Mouse (Mus musculus): ENCODE results near the gene Tmem243.

Tmem243 gene

DNA sequence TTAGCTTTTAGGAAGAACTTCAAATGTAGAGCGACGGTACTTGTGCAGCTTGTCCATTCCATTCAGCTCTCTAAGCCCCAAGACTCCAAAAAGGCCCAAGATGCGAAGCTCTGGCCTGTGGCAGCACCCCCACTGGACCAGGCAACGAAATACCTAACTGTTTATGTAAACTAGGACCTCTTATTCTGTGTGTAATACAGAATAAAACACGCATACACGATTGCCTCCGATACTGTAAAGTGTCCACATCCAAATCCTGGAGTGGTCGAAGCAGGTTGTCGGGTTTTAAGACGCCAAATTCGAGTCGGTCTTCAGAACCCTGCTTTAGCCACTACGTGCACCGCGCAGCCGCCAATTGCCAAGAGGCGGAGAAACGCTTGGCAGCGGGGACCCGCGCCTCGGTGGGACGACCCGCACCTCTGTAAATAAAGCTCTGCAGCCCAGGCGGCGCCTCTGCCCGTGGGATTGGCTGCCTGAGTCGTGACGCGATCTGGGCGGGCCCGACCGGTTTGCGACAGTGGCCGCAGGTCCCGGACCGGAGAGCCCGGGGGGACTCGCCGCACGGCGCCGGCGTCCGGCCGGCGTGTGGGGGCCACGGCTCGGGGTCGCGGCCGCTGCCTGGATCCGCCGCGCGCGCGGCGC, at the start of gene Tmem243:
Gene Tmem243 (plus strand): TSS at position 462 of the 642 bp plus-strand sequence.
- peak; percentile 96 to 98 for DNase-seq (ENCODE audit: inconsistent age in 2 of 2, low spot score in 1 of 2)

DNA sequence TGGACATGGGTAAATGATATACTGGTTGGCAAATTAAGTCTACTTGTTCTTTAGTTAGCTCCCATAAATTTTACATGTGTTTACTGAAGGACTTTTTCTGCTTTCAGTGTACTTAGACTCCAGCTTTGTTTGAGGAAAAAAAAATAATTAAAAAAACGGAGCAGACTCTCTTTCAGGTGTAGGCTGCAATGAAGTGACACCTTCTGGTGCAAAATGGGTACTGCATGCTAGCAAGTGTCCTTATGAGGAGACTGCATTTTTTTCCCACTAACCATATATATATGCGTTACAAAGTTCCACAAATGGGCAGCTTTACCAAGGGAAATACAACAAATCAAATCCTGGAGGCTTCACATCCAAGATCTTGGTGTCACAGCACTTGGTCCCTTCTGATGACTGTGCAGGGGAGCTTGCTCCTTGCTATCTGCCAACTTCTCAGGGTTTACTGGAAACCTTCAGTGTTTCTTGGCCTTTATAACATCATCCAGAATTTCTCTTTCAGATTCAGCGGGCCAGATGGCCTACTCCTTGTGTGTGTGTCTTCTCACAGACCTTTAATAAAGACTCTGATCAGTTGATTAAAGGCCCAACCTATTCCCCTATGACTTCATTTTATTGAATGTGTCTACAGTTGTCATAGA, 44.3 kb upstream of the Tmem243 start:
- peak; percentile 40 to 87 for DNase-seq (ENCODE audit: inconsistent age in 2 of 2, low spot score in 1 of 2)

DNA sequence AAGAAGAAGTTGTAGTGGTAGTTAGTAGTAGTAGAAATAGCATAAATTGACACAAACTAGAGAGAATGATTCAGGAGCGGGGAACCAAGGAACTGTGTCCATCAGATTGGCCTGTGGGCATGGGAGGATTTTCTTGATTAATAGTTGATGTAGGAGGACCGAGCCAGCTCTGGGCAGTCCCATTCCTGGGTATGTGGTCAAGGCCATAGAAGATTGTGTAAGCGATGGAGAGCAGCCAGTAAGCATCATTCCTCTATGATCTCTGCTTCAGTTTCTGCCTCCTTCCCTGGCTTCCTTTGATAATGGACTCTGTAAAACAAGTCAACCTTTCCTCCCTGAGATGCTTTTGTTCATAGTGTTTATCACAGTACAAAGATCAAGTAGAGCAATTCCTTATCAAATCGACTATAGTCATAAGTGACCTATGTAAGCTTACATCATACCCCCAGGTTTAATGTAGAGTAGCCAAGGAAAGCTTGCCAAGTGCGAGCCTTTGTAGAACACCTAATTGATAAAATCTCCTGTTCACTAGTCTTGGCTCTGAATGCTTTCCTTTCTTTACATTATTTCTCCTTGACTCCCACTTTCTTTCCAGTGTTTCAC, 43.1 kb upstream of the Tmem243 start:
- peak; percentile 77 to 92 for DNase-seq (ENCODE audit: inconsistent age in 2 of 2, low spot score in 1 of 2)

DNA sequence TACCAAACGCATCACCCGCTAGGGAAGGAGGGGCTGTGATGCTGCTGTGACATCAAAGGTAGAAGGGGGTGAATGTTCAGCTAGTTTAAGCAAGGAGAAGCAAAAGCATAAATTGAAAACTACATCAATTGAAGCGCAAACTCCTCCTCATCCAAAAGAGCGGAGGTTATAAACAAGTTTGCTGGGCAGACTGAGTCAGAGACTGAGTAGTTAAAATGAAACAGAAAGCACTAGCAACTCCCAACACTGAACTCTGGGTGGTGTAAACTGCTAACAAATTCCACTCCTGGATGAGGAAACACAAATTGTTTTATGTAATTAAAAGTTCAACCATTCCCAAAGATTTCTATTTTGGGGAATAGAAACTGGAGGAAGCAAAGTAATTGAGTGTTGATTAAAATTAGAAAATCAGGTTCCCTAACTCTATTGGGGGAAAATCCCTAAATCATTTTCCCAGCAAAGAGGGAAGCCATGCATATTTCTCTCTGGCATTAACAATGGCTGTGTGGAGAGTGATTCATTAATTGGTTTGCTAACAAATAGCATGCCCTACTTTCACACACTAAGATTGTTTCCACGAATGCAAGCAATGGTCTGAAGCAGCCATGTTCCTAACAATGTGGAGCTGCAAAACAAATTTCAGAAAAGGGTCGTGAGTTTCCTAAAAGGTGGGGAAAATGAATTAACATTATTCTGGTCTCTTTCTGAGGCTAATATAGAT, 41.0 kb upstream of the Tmem243 start:
- peak in 1 of 2 experiments; percentile 38 for DNase-seq (ENCODE audit: inconsistent age in 2 of 2, low spot score in 1 of 2)

DNA sequence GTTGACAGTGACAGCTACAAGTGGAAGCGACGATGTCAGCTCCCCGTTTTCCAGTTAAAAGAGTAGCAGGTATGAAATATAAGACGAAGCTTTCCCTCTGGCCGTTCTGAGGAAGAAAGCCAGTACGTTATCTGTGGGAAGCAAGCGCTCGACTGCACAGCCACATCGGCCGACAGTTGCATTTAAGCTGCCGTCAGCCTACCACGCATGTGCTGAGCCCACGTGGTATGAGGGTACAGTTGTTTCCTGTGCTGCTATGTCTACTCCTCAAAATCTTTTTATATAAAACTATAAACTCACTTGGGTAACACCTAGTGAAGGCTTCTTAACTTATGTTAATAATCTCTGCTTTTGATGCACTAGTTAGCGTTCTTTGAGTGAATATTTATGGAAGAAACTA, 40.2 kb upstream of the Tmem243 start:
- no peak for DNase-seq (ENCODE audit: inconsistent age in 2 of 2, low spot score in 1 of 2)

DNA sequence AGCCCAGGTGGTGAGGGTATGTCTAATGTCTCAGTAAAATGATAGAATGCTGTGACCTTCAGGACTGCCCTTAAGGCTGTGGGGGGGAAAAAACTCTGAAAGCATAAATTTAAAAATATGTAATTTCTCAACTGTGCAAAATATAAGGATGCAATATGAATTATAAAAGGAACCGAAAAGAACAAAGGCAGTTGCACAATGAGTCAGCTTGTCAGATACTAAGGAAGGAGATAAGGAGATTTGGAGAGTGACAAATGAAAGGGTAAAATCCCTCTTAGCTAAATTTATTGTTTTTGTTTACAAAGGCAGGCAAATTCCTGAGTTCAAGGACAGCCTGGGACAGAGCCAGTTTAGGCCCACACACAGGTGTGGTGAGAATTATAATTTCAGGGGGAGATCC, 36.3 kb upstream of the Tmem243 start:
- no peak for DNase-seq (ENCODE audit: inconsistent age in 2 of 2, low spot score in 1 of 2)

DNA sequence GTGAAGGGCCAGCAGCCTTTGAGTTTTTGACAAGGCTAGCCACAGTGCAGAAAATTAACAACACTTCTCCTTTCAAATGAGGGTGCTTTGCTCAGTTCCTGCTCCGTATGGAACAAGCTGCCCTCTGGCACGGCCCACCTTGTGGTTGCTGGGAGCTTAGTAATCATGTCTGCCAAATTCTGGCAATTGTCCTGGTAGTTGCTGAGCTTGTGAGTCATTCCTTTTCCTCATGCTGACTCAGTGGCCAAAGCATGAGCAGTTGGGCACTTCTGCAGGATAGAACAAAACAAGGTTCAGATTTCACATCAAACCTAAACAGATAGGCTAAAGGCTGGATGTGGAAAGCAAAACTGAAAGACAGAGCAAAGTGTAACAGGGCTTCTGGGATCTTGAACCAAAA, 31.6 kb upstream of the Tmem243 start:
- DNase-seq (ENCODE audit: inconsistent age in 2 of 2, low spot score in 1 of 2), result peak; percentile 86 to 91

DNA sequence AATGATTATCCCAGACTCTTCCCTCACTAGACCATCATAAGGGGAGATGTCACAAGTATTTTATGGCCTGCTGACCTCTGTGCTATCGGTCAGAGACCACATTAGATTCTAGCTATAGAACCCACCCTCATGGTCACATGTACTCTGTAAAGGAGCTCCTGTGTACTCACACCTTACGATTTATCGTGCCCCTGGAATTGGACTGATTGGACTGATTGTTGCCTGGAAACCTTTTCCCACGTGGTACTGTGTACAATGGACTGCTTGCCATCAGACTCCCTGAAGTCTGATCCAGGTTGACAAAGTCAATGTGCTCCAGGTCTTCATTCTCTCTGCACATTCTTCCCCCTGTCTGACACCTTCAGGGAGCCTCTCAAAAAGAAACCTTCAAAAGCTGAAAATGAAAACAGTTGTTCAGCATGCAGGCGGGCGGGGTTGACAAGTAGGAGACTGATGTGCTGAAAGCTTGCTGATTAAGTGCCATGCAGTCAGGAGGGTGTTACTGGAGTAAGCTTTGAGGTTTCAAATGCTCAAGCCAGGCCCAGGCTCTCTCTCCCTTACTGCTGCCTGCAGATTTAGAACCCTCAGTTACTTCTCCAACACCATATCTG, 30.8 kb upstream of the Tmem243 start:
- no peak for DNase-seq (ENCODE audit: inconsistent age in 2 of 2, low spot score in 1 of 2)

DNA sequence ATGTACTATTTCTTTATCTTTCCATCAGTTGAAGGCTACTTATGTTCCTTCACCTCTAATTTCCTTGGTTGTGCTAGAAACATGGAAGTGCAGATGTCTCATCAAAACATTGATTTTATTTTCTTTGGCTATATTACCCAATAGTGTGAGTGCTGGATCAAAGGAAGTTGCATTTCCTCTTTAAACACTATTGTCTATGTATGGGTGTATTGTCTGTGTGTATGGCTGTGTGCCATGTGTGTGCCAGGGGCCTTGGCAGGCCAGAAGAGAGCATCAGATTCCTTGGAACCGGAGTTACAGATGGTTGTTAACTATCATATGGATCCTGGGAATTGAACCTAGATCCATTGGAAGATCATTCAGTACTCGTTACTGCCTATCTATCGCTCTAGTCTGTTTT, 29.1 kb upstream of the Tmem243 start:
- DNase-seq (ENCODE audit: inconsistent age in 2 of 2, low spot score in 1 of 2), result no peak

DNA sequence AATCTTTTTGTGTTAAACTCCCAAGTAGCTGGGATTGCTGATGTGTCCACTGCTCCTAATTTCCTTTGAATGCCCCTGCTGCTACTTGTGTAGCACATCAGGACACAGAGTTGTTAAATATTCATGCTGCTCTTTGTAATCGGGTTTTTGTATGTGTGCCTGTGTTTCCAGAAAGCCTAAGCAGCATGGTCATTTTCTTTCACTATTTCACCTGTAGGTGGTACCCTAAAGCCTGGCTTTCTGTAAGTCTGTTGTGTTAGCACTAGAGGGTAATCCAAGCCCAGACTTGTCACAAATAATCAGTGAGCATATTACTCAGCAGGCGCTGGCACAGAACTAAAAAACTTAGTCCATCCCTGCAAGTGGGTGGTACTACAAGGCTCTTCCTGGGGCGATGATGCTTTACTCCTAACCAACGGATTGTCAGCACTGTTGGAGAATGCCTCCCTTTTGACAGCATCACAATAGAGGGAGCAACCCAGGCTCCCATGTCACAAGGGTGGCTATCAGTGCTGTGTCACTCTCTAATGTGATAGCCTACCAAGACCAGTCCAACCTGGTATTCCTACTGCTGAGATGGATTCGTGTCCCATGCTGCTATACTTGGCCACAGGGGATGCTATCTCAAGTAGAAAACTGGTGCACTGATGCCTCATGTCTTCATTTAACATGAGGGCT, 27.2 kb upstream of the Tmem243 start:
- DNase-seq (ENCODE audit: inconsistent age in 2 of 2, low spot score in 1 of 2), result peak; percentile 41 to 79

DNA sequence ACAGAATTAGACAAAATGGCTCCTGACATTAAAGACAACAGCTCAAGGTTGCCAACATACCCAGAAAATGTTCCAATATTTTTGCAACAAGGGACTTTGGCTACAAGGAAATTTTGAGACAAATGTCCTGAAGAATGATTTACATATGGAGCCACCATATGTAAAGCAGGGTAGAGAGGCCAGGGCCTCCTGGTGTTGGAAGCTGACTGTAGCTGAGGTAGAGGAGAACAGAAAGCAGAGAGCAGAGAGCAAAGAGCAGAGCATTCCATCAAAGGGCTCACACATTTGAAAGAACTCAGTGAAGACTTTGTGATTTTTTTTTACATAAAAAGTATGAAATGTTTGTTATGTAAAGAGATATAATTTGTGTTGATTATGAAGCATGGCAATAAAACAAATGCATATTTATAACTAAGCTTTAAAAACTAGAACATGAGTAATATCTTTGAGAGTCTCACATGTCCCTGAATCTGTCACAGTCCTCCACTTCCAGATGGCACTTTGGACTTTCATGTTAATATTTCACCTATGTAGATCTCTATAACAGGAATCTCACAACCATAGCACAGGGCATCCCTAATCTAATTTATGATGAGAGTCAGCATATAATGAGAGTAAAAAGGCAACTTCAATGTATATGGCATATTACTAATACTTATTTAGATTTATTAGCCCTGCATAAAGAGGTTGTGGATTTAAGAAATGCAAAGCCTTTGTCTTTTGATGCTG, 20.5 kb upstream of the Tmem243 start:
- no peak for DNase-seq (ENCODE audit: inconsistent age in 2 of 2, low spot score in 1 of 2)

DNA sequence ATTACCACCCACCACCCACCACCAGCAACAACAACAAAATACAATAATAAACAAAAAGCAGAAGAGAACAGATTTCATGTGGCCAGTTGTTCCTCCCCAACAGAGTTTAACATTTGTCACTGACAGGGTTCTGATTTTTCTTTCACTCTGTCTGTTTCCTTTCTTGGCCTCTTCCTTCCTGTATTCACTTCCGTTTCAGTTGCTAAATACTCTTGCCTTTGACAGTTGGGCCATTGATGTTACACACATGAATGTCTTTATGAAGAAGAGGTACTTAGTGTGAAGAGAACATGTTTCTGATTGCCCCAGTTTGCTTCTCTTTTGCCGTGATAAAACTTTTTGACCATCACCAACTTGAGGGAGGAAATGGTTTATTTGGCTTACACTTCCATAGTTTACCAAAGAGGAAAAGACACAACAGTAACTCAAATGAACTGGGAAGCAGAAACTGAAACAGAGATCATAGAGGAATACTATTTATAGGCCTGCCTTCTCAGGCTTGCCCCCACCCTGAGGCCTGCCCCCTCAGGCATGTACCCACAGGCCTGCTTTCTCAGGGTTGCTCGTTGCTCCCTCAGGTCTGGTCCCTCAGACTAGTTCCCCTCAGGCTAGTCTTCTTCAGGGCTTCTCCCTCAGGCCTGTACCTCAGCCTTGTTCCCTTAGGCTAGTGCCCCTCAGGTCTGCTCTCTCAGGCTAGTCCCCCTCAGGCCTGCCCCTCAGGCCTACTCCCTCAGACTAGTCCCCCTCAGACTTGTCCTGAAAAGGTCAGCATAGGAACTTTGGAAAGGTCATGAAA, 13.3 kb upstream of the Tmem243 start:
- no peak for DNase-seq (ENCODE audit: inconsistent age in 2 of 2, low spot score in 1 of 2)

DNA sequence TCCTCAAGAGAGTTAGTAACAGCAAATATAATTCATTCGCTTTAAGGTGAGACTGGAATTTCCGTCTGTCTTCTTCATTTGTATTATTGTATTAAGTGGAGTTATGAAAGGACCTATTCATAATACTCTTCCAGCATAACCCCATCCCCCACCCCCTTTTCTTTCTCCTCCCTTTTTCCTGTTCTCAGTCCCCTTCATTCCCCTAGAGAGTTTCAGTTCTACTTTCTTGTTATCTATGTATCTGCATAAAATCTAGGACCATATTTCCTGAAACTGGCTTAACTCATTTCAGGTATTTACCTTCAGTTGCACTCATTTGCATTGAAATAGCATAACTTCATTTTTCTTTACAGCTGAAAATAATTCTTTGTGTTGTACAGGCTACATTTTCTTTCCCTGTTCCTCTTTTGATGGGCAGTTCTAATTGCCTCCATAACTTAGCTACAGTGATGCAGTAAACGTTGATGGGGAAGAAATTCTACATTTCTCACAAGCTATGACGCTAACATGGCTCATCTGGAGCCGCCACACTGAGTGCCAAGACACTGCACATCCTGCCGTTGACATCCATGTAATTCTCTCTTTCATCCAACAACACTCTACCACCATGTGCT, 9.9 kb upstream of the Tmem243 start:
- no peak for DNase-seq (ENCODE audit: inconsistent age in 2 of 2, low spot score in 1 of 2)

DNA sequence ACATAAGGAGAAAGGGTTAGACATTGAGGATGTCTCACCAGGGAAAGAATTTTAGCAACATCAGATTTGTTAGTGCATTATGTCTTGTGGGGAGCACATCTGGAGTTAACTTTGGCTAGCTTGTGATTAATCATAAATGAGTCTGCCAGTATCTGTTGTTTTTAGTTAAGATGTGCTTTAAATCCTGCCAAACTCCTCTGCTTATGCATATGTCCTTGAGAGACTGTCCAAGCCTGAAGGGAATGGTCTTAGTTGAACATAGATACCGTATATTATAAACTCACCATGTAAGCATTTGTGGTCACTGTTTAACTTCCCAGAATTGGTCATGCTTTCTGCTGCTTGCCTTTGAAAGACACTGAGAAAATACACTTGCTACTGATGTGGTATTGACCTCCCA, 7.8 kb upstream of the Tmem243 start:
- DNase-seq (ENCODE audit: inconsistent age in 2 of 2, low spot score in 1 of 2), result no peak

DNA sequence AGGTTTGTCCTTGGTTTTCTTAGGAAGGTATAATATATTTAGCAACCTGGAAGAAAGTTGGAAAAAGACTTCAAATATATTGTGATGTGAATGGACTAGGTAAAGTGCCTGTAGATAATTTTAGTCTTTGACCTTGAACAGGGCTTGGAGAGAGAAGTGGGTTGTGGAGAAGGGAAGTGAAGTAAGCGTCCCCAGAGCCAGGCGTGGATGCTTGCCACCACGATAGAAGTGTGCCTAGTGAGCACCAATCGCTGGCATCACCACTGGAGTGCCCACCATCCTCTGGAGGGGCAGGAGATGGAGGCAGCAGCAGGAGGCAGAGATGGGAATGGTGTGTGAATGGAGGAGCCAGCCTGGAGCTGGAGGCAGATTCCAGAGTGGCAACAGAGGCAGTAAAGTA, 7.0 kb upstream of the Tmem243 start:
- DNase-seq (ENCODE audit: inconsistent age in 2 of 2, low spot score in 1 of 2), result no peak

DNA sequence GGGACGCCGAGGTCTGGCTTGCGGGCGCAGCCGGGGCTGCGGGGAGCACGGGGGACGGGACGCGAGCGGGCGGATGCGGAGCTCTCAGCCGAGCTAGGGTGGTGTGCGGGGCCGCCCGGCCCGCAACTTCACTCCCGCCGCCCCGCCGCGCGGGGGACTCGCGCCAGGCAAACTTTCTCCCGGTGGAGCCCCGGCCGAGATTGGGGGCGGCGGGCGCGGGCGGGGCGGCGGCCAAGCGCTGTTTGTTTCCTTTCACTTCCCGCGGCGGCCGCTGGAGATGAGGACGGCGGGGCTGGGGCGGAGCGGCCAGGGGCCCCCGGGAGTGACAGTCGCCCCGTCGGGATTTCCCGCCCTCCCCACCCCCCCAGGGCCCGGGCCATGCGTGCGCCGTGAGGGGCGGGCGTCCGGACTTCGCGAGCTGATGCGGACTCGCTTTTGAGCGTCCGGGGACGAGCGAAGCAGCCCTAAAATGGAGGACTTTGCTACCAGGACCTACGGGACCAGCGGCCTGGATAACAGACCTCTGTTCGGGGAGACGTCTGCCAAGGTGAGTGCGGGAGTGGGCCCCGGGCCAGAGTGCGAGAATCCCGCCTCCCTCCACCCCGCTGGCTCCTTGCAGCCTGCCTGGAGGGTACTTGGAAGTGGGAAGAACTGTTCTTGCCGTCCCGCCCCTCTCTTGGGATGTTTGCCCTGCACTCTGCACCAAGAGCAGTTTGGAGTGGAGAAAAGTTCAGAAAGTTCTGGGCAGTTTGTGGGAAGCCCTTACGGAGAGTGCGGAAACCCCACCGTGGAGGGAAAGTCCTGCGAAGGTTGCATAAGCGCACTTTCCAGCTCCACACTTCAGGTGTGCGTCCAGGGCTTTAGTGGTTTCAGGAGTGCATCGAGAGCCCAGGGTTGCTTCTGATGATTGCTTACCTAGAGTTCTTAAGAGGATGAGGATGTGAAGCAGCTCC, 657 bp downstream of the Tmem243 start:
- peak; percentile 70 to 88 for DNase-seq (ENCODE audit: inconsistent age in 2 of 2, low spot score in 1 of 2)

DNA sequence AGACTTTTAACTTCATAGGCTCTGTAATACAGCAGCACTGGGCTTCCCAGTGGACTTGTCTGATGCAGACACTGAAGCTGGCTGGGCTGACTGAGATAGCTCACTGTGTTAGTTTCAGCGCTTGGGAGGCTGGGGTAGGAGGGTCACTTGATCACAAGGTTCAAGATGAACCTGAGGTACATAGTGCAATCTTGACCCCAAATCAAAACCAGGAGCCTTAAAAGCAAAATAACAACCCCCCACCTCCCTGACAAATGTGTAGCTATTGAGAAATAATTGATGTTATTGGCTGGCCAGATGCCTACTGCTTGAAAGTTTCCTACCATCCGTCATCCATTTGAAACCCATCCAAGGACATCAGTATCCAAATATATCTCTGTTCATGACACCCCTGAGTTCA, 2.2 kb downstream of the Tmem243 start:
- DNase-seq (ENCODE audit: inconsistent age in 2 of 2, low spot score in 1 of 2), result peak in 1 of 2 experiments; percentile 89

DNA sequence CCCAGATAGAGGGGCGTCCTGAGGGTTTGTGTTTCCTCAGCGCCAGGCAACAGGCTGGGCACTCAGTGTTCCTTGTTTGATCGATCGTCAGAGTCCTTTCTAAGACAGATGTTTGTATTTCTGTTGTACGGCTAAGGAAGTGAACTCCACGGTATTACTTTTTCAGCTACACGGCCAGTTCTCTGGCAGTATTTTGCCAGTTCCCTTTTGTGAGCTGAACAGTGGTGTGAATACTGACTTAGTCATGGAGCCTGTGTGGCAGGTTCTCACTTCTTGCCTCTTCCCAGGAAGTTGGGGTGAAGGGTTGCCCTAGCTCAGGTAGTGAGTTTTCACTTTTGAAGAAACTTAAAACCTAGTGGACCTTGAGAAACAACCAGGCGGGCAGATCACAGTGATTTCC, 3.5 kb downstream of the Tmem243 start:
- DNase-seq (ENCODE audit: inconsistent age in 2 of 2, low spot score in 1 of 2), result peak in 1 of 2 experiments; percentile 38
